Mouse (Mus musculus): ENCODE measurements around the gene Grin2c. TPM values are rescaled to one million over a fixed set of nuclear protein-coding genes. Genes with fewer than 3 reads are reported as not detected.
A peak's percentile ranks its signal among the peaks of the same experiment; 100 is the strongest.

Grin2c gene
- total and polyA plus RNA-seq, 3 experiments: not detected

GRCm38 (mm10) chr11:115257775-115258510, 9.1 kb downstream of the Grin2c start:
- Histone ChIP-seq H3K9me3 (replicated peaks; ENCODE audit: insufficient read depth, low read length) (no peaks in the 10 kb centered on the region), H3K36me3 (ENCODE audit: control insufficient read depth in 1 of 2, insufficient read depth in 2 of 2, low read length in 2 of 2) (no peaks in the 10 kb centered on the region), H3K9ac (ENCODE audit: control insufficient read depth, low read depth, low read length, poor library complexity, severe bottlenecking) (no peak overlapping the region), H3K27me3 (ENCODE audit: control insufficient read depth in 1 of 2, insufficient read depth in 2 of 2, low read length in 2 of 2) (peaks cover 0 to 9% of the 10 kb centered on the region in 2 experiments), H3K4me1 (ENCODE audit: control insufficient read depth in 1 of 2, insufficient read depth in 2 of 2, low read length in 2 of 2) (no peaks in the 10 kb centered on the region), H3K27ac (ENCODE audit: control insufficient read depth, low read depth, low read length) (no peak overlapping the region), H3K79me2 (ENCODE audit: control insufficient read depth, insufficient read depth, low read length, poor library complexity) (no peaks in the 10 kb centered on the region), H3K4me3 (ENCODE audit: control insufficient read depth in 1 of 2, insufficient read depth in 1 of 2, low read depth in 2 of 2, low read length in 2 of 2) (no peak overlapping the region)
- no peak for DNase-seq (ENCODE audit: low read depth, low spot score)
- TF ChIP-seq MAFK (IDR thresholded peaks at IDR 0.05; ENCODE audit: borderline replicate concordance, low read depth, low read length) (no peak), MAZ (IDR thresholded peaks at IDR 0.05; ENCODE audit: low read depth, low read length) (no peak), SIN3A (IDR thresholded peaks at IDR 0.05; ENCODE audit: low read length) (0 out of 2 replicates have a peak, but pooled peaks have one; percentile 32), TBP (IDR thresholded peaks at IDR 0.05; ENCODE audit: low read depth, low read length) (no peak)

GRCm38 (mm10) chr11:115251258-115251657, 15.8 kb downstream of the Grin2c start:
- TF ChIP-seq TBP (IDR thresholded peaks at IDR 0.05; ENCODE audit: low read depth, low read length) (no peak), MYC (IDR thresholded peaks at IDR 0.05; ENCODE audit: low read depth, low read length) (no peak), RCOR1 (IDR thresholded peaks at IDR 0.05; ENCODE audit: low read depth, low read length) (no peak), NRF1 (IDR thresholded peaks at IDR 0.05; ENCODE audit: insufficient read depth, low read depth, low read length, poor library complexity, severe bottlenecking) (no peak), GABPA (IDR thresholded peaks at IDR 0.05; ENCODE audit: low read depth, low read length) (no peak), TCF12 (IDR thresholded peaks at IDR 0.05; ENCODE audit: low read depth, low read length) (no peak), GATA1 (IDR thresholded peaks at IDR 0.05; ENCODE audit: low read depth, low read length) (no peak), ZMIZ1 (IDR thresholded peaks at IDR 0.05; ENCODE audit: low read depth, low read length) (no peak), MYB (IDR thresholded peaks at IDR 0.05; ENCODE audit: low read depth, low read length) (no peak), SIN3A (IDR thresholded peaks at IDR 0.05; ENCODE audit: low read length) (no peak), USF2 (IDR thresholded peaks at IDR 0.05; ENCODE audit: borderline replicate concordance in 1 of 2, insufficient read depth in 1 of 2, low read depth in 1 of 2, low read length in 2 of 2) (no peak), ZC3H11A (IDR thresholded peaks at IDR 0.05; ENCODE audit: low read depth, low read length) (no peak), ELF1 (IDR thresholded peaks at IDR 0.05; ENCODE audit: low read depth, low read length) (no peak), POLR2AphosphoS5 (IDR thresholded peaks at IDR 0.05; ENCODE audit: borderline replicate concordance, low read depth, low read length) (no peak)
- no peaks in the 10 kb centered on the region for H3K36me3 ChIP-seq (ENCODE audit: control insufficient read depth in 1 of 2, insufficient read depth in 2 of 2, low read length in 2 of 2)
- H3K27me3 ChIP-seq (ENCODE audit: control insufficient read depth in 1 of 2, insufficient read depth in 2 of 2, low read length in 2 of 2): peaks cover 0 to 4% of the 10 kb centered on the region in 2 experiments; a peak in 2 of 4 replicates
- H3K4me3 ChIP-seq (ENCODE audit: control insufficient read depth in 1 of 2, insufficient read depth in 1 of 2, low read depth in 2 of 2, low read length in 2 of 2): no peak overlapping the region
- no peak overlapping the region for H3K9ac ChIP-seq (ENCODE audit: control insufficient read depth, low read depth, low read length, poor library complexity, severe bottlenecking)
- no peaks in the 10 kb centered on the region for H3K79me2 ChIP-seq (ENCODE audit: control insufficient read depth, insufficient read depth, low read length, poor library complexity)
- DNase-seq (ENCODE audit: low read depth, low spot score): no peak
- H3K9me3 ChIP-seq (replicated peaks; ENCODE audit: insufficient read depth, low read length): no peaks in the 10 kb centered on the region
- no peak overlapping the region for H3K27ac ChIP-seq (ENCODE audit: control insufficient read depth, low read depth, low read length)
- no peaks in the 10 kb centered on the region for H3K4me1 ChIP-seq (ENCODE audit: control insufficient read depth in 1 of 2, insufficient read depth in 2 of 2, low read length in 2 of 2)

Measured in MEL (cell line).